Mouse (Mus musculus): ENCODE measurements around the gene Kap. TPM values are rescaled to one million over a fixed set of nuclear protein-coding genes. Genes with fewer than 3 reads are reported as not detected.

Kap gene
- not detected for total RNA-seq (2023)

DNA sequence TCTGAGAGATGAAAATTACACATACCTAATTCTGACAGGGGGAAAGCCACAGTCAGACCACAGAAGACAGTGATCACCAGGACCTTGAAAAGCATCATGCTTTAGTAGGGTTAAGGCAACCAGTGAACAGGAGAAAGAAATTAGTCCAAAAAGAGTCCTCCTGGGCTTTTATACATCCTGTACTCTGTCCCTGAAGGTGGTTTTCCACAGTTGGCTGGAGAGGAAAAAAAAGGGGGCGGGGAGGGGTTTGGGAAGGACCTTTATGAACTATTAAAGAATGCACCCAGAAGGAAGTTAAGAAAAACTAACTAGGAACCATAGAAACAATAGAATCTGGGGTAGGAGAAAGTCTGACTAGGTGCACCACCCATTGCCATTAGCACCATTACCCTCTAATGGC lies at the start of gene Kap:
TSS of gene Kap (minus strand) at position 237 of the 400 bp plus-strand sequence.

Other genes with a start within 250 kb of the Kap start
- gene Etv6, start 181.9 kb upstream of the Kap start, total RNA-seq (2023) = 10 to 100 TPM; 66.4 to 79.8 TPM

Measured in neutrophil, adult 83 days (primary cell).